Mouse (Mus musculus) CH12.LX (cell line): ENCODE data around the gene Pla2g2d.

Experiments
- CTCF ChIP-seq, 2 experiments: IDR thresholded peaks in 1 of 2; conservative IDR thresholded peaks in 1 of 2; 2 replicates each; pipeline ENCODE4 v1.5.1; 2011 to 2012; ENCODE audit warnings: low read depth in 2 of 2, low read length in 2 of 2, improper control_type of control experiment in 1 of 2, inconsistent platforms in 1 of 2, mild to moderate bottlenecking in 1 of 2, moderate library complexity in 1 of 2
- EP300 ChIP-seq: IDR thresholded peaks from 2 replicates; pipeline ENCODE4 v1.6.1; 2011; ENCODE audit warnings: low read length, improper control_type of control experiment
- POLR2A ChIP-seq: IDR thresholded peaks from 2 replicates; pipeline ENCODE4 v1.6.1; 2011; ENCODE audit warnings: low read depth, mild to moderate bottlenecking, improper control_type of control experiment, low read length
- TBP ChIP-seq: conservative IDR thresholded peaks from 2 replicates; pipeline ENCODE4 v1.6.1; 2011; ENCODE audit warnings: low read depth, low read length, improper control_type of control experiment
- USF1 ChIP-seq: IDR thresholded peaks from 2 replicates; pipeline ENCODE4 v1.6.1; 2014; ENCODE audit warnings: low read depth, mild to moderate bottlenecking, inconsistent platforms, low read length, improper control_type of control experiment
- USF2 ChIP-seq: conservative IDR thresholded peaks from 2 replicates; pipeline ENCODE4 v1.6.1; 2011; ENCODE audit warnings: low read depth, low read length, improper control_type of control experiment

DNA sequence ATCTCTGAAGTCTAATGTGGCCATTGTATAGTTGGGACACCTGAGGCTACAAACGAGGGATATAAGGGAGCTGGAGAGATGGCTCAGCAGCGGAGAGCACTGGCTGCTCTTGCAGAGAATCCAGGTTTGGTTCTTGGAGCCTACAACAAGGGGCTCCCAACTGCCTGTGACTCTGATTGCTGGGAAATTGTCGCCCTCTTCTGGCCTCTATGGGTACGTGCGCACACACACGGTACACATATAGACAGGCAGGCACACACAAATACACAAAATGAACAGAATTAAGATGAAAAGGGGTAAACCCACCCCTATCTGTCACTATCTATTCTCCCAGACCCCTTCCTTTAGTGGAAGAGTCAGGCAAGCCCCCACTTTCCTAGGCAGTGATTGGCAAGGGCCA lies 22.9 kb upstream of the Pla2g2d start:
- TF ChIP-seq EP300 (no peak), POLR2A (no peak), CTCF (conservative IDR thresholded peaks at IDR 0.05 in 1 of 2, IDR thresholded peaks at IDR 0.05 in 1 of 2; ENCODE audit: low read depth in 2 of 2, low read length in 2 of 2) (no peak), USF2 (no peak), USF1 (no peak), TBP (no peak)
